Mouse (Mus musculus) granulocyte monocyte progenitor cell, adult 5-6 weeks (primary cell): Measurements from ENCODE around the gene Clca3a1. TPM values are rescaled to one million over a fixed set of nuclear protein-coding genes. Genes with fewer than 3 reads are reported as not detected.

Experiments
- ATAC-seq: replicated peaks from 2 replicates; pipeline ENCODE4 v1.8.0; 2016; ENCODE audit warnings: mild to moderate bottlenecking, moderate TSS enrichment, inconsistent platforms; ENCODE audit not compliant: poor library complexity, severe bottlenecking
- total RNA-seq, 2 experiments: library from RNA; stranded (forward) in 1 of 2; stranded (reverse) in 1 of 2; fragments of 200-712, 200-1000 nt in 1 of 2; fragments of >200 nt in 1 of 2; fragmentation: Nextera tagmentation in 1 of 2; gene quantifications; 2 replicates each; pipeline ENCODE4 v1.2.3; 2014 to 2017

Clca3a1 gene
- total RNA-seq, 2 experiments from 2014 or later = not detected

DNA sequence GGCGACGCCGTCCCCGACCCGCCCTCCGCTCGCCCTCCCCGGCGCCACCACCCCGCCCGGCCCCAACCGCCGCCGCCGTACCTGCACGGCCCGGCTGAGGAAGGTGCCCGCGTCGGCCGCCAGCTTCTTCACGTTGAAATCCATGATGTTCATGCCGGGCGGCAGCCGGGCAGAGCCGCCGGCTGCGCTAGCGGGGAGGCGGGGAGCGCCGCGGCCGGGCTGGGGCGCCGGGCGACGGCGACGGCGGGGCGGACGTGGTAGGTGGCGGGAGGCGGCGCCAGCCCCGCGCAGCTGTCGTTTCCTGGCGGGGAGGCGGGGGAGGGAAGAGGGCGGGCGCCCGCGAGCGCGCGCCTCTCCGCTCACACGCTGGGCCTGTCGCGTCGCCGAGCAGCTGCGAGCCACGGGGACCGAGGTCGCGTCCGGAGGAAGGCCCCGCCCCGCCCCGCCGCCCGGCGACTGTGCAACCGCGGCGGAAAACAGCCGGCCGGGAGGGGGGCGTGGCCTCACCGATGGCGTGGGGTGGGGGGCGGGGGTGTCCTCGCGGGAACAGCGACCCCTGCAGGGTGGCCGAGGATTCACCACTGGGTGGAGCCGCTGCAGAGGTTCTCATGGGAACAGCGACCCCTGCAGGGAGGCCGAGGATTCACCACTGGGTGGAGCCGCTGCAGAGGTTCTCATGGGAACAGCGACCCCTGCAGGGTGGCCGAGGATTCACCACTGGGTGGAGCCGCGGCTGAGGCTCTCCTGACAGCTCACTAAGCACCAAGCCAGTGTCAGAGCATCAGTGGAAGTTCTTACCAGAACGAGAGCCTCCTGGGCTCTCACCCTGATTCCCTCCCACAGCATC, 40.7 kb downstream of the Clca3a1 start, which contains the start of gene Sh3glb1:
Gene Sh3glb1, minus strand, starts transcription at position 435 of the 847 bp plus-strand sequence.
- peak; percentile 81 for ATAC-seq

DNA sequence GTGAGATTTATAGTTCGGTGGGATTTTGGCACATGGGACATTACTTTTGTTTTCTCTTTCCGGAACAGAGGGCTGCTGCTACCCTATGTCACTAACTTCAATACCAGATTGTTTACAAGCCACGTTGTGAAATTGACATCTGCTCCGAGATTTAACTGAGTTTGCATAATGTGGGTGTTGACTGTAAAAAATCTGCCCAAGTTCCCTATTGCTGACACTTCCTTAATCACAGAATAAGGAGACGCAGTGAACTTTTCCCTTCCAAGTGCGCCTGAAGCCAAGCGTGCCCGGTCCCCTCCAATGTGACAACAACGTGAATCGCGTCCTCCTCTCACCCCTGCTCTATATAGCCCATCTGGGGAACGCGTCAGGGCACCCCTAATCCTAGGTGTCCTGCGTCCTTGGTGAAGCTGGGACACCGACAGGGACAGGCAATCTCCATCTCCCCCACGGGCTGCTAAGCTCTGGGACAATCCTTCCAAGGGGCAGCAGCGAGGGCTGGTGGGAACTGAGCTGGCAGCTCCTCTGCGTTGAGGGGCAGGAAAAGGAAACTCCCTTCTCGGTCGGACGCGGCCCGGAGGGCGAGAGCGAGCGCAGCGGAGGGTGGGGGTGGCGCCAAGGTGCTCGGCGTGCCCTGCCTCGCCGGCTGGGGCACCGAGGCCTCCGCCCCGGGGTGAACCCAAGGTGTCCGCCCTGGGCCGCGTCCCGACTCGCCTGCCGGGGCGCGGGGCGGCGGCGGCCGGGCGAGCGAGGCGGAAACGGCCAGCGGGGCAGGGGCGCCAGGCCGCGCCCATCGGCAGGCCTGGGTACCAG, 41.5 kb downstream of the Clca3a1 start:
- ATAC-seq = peak; percentile 57

DNA sequence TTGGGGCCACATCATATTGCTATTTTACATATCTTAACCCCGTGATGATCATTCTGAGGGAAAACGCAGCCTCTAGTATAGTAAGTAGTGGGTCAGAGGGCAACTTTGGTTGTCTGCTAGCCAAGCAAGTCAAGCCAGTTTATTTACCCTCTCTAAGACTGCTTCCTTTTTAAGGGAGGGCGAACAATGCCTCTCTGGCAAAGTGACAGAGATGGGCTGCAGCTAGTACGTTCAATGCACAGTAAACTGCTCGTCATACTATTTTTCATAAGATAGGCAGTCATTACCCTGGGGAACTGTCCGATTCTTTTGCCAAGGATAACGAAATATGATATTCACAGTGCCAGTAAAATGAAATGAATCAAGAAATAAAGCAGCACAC, 42.1 kb downstream of the Clca3a1 start:
- ATAC-seq = peak; percentile 0; the same call in 1 of the 2 replicates

DNA sequence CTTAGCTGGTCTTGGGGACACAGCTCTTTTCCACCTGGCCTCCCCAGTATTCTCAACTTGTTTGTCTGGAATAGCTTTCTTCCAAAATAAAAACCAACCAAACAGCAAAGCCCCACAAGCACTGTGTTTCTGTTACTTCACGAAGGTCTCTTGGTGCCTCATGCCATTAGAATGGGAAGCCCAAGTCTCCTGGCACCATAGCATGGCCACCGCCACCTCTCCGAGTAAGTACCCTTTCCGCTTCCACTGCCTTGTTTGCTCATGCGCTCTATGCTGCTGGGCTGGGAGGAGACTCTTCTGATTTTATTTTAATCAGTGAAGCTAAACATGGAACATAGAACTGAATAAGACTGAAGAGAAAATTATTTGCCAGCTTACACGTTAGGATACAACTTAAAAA, 42.9 kb downstream of the Clca3a1 start:
- ATAC-seq = no peak

DNA sequence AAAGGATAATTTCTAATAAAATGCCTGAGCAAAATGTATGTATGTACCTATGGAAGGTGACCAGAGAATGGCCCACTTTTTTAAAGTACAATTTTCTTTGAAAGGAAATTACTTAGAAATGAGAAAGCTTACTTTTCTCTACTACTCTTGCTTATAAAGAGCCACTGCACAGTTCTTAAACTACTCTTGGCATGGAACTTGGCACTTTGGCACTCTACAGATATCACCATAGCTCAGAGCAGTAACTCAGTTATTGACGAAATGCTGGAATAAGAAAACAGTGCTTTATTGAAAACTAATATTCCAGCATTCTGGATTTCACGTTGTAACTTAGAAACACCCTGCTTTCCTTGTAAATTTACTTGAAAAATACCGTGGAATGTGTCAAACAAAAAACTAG, 43.7 kb downstream of the Clca3a1 start:
- ATAC-seq = no peak

DNA sequence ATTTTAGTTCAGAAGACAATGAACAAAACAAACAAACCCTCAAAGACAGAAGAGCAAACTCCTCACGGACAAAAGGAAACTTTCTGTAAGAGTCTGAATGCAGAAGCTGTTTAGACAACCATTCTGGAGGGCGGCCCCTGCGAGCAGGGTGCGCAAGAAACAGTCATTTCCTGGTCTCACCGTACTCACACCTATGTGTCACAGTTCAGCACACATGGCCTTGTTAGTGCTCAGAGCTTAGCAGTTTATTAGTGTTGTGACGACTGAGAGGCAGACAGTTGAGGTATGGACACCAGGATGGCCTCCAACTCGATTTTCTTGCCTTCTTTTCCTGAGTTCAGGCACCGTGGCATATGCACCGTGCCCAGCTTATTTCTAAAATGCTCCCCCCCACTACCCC, 44.9 kb downstream of the Clca3a1 start:
- no peak for ATAC-seq

DNA sequence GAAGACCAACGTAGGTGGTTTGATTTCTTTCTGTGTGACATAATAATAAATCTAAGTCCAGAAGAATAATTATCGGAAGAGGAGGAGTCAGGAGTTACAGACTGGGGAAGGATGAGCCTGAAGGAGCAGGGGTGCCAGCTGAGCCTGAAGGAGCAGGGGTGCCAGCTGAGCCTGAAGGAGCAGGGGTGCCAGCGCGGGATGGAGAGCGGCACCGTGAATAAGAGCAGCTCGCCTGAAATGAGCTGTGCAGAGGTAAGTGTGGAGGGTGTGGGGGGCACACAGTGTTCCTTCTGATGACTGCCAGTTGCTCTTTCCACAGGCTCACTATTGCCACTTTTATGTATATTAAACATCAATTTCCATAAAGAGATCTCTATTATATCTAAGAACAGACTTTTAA, 45.7 kb downstream of the Clca3a1 start:
- no peak for ATAC-seq

DNA sequence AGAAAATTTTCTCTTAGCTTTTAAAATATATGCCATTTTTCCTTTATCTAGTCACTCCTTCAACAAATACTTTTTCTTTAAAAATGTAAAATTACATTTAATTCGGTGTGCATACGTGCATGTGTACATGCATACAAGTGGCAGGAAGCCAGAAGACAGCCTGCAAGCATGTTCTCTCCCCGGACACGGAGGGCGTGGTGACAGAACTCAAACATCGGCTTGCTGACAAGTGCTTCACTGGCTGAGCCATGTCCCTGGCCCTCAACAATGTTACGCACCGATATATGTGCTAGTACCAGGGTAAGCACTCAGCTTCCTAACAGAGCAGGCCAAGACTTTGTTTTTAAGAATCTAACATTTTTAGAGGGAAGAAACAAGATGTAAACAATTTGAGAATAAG, 46.2 kb downstream of the Clca3a1 start:
- ATAC-seq = no peak

DNA sequence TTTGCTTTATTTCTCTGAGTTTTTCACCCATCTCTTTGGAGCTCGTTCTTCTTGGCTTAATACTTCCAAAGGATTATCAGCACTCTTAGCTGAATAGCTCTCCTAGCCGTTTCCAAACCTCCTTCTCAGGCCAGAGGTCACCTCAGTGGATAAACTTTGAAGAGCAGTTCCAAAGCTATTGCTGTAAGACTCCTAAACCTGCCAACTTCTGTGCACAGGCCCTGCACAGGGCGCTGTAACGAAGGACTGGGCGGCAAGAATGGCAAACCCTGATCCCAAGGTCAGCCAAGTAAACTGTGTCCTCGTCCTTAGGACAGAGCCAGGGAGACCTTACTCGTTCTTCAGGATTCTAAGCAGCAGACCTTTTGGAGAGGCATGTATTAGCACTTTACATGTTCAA, 46.7 kb downstream of the Clca3a1 start:
- no peak for ATAC-seq

DNA sequence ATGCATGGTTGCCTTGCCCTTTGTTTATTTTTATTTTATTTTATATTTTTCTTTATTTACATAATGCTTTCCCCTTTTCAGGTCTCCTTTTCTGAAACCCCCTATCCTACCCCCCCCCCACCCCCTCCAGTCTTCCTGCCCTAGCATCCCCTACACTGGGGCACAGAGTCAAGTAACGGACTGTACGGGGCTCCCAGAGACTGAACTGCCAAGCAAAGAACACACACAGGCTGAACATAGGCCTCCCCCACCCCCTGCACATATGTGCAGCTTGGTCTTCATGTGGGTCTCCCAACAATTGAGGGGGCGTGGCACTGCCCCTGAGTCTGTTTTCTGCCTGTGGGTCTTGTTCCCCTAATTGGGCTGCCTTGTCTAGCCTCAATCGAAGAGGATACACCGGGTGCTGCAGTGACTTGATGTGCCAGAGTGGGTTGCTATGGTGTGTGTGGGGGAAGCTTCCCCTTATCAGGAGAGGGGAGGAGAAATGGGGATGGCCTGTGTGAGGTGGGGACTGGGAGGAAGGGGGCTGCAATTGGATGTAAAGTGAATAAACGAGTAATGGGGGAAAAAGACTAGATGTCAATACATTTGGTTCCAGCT, 49.1 kb downstream of the Clca3a1 start:
- ATAC-seq = no peak; the same call in 1 of the 2 replicates

DNA sequence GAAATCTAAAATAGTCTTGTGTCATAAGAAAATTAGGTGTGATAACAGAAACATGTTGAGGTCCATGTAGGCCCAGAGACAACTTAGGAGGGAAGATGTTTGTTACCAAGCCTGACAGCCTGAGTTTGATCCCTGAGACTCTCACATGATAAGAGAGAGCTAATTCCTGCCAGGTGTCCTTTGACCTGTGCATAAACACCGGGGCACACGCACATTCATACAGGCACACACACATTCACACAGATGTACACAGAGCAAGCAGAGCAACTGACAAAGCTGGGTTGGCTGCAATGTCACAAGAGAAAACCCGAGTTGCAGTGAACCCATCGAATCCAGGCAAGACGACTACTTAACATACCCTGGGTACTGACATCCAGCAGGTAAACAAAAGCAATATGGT, 52.2 kb downstream of the Clca3a1 start:
- no peak for ATAC-seq

DNA sequence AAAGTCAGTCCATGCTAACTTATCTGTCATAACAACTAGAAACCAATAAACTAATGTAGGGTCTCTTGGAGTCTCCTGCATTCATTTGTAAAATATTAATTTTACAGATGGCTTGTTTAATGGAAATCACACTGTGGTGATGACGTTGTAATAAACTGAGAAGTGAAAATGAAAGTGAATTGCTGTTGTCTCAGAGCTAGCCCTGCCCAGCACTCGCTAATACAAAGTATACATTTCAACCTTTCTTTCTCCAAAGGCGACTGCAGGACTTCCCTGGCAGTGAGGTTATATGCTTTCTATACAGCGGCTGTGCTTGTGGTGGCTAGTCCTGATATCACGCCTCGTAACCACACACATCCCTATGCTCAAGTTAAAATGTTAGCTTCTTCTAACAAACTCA, 56.8 kb downstream of the Clca3a1 start:
- peak; percentile 76 for ATAC-seq

DNA sequence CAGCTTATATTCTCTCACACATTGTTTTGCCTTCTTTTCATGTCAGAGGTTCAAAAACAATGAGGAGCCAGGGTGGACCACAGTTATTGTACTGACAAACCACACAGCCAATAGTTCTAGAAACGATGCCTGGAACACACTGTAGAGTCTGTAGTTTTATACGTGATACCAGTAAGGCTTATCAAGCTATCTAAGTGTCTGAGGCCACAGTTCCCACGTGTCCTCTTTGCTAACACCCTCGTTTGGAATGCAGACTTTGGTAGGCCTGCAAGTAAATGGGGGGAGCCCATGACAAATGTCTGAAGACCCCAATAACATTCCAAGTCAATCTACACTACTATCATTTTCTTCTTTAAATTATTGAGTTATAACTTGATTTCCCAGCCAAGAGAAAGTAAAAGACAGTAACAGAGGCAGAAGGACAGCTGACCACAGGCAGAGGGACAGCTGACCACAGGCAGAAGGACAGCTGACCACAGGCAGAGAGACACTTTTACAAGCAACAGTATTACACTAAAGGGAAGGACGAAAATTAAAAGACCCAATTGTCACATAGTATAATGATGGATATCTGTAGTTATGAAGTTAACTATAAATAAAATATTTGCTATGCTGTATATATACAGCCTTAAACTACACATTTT, 61.9 kb downstream of the Clca3a1 start:
- ATAC-seq = no peak

DNA sequence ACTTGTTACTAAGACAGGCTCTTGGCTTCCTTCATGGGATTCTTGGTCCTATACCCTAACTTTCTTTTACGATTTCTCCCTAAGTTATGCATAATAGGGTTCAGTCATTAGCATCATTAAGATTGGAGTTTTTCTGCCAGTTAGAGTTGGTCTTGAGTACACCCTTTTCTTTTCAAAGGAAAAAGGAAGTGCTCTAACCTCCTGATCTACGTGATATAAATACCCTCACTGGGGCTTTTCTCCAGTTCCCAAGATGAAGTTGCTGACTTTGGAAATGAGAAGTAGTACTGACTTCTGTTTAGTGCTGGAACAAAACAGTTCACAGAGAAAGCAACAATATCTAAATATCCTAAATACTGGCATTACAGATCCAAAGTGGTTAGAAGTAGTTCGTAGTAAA, 62.8 kb downstream of the Clca3a1 start:
- peak; percentile 36 for ATAC-seq

DNA sequence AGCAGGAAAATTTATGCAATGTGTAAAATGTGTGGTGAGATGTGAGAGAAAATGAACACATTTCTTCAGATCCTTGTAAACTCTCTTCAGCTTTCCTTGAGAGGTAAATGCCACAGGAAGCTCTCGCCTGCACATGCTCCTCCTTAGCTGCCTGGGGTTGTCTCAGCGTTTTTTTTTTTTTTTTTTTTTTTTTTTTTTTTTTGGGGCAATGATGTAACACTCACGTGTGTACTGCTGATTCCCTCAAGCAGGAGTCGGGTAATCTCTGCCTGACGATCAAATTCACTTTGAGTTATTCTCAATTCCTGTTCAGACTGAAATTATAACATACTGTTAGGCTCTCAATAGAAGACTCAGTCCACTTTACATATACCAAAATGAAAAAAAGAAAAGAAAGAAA, 63.6 kb downstream of the Clca3a1 start:
- peak; percentile 44 for ATAC-seq

DNA sequence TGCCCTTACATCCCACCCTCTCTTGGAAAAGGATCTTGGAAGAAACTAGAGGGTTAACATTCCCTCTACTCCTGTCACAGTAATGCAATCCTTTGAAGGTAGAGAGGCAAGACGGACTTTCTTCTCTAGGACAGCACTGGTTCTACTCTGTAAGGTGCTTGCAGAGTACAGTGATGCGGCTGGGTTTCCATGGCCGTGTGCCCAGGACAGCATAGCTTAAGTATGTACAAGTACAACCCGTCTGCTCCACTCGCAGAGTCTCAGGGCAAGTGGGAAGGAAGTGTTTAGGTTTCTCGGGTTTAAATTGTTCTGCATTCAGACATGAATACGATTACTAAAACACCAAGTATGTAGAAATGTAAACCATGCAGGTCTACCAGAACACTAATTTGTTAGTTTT, 65.8 kb downstream of the Clca3a1 start:
- ATAC-seq = no peak

DNA sequence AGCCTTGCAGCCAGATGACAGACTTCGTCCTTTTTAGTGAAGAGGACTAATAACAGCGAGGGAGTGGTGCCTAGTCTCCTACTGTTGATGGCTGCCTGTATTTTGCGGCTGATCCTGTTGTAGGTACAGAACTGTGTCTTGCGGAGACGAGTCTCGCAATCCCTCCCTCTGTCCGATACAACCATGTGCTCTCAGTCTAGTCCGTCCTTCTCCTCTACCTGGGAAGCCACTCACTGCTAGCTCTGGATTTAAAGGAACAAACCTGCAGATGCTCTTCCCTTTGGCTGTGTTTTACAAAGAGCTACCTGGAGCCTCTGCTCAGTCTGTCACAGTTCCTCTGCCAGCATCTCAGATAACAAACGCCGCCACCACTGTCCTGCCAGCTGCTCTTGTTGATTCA, 66.7 kb downstream of the Clca3a1 start:
- ATAC-seq = no peak

DNA sequence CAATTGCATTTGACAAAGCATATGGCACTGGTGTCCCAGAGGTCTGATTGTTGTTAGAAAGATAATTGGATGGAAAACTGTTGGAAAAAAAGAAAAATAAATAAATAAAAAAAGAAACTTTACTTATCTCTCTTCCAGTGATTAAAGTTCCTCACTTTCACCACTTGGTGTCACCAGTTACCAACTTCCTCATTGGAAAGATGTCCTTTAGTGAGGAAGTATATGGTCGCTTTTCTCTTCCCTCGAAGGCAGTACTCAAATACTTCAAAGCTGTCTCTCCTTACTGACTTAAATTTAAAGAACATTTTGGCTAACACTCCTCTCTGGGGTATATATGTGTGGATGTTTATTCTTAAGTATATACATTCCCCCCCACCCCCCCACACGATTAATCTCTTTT, 68.7 kb downstream of the Clca3a1 start:
- ATAC-seq = peak; percentile 78

DNA sequence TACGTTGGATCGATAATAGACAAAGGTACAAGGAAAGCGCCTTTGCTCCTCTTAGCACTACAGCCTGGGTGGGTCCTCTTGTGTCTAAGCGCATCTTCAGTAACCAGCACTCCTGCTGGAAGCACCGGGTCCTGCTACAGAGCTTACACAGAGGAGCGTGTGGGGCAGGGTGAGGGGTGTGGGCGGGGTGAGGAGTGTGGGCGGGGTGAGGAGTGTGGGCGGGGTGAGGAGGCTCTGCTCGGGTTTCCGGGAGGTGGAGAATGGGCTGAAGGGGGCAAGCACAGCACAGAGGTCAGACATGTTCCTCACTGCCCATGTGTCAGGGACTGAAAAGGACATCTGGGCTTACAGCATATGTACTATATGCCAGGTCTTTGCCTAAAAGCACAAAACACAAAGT, 71.5 kb downstream of the Clca3a1 start:
- ATAC-seq = peak; percentile 94

DNA sequence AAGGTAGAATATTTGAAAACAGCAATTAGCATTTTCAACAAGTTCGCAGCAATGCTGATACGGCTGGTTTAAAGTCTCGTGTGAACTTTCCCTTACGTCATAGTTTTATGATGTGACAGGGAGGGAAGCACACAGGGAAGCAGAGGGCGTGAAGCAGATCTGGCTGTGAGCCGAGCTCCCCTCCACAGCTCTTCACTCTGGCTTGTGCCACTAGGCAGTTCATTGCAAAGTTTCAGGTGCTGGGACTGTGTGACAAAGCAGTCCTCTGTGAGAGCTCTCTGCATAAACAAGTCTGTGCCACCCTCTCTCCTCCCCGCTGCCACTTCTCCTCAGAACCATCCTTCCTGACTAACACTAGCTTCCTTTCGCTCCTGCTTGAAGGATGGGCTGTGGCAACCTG, 72.5 kb downstream of the Clca3a1 start:
- no peak for ATAC-seq

DNA sequence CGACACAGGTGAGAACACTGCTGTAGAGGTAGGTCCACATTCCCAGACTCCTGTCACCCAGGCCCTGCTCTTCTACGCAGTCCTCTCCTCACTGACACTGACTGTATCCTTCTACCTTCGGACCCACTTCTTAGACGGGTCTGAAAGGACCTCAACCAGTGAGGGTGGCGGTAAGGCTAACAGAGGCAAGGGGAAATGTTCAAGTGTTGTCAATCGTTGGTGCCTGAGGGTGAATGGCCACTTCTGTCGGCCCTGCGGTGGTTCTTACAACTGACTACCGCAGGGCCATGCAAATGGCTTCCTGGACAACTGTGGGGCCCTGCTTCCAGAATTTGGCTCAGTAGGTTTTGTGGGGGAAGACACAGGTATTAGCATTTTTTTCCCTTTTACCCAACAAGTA, 73.2 kb downstream of the Clca3a1 start:
- ATAC-seq = no peak
